Mouse (Mus musculus): Measurements from ENCODE around the gene Hyal4.

The Hyal4 gene

GRCm38 (mm10) chr6:24748029-24748428 lies at the start of gene Hyal4:
TSS of gene Hyal4 (plus strand) at chr6:24748329.
- no peak for DNase-seq (ENCODE audit: low spot score in 2 of 2)

DNA sequence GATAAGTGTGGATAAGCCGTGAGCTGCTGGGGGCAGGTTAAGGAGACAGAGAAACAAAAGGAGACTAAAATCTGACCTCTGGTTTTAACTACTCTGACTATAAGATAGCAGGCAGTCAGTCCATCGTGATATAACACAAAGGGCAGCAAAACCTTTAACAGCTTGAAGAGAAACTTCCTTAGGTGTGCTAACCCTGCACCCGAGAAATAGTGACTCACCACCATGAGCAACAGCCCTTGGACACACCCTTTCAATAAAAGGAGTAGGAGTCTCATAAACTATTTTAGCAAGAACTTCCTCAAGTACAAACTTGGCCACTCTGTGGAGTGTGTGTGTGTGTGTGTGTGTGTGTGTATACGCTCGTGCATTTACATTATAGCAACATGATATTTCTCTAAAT lies 41.0 kb upstream of the Hyal4 start:
- DNase-seq (ENCODE audit: low spot score in 2 of 2), result no peak

- DNase-seq (ENCODE audit: low spot score in 2 of 2), result no peak
These were observed 40.6 kb upstream of the Hyal4 start for GRCm38 (mm10) chr6:24707499-24707898.

GRCm38 (mm10) chr6:24721317-24722099 lies 26.6 kb upstream of the Hyal4 start:
- DNase-seq (ENCODE audit: low spot score in 2 of 2), result no peak

DNA sequence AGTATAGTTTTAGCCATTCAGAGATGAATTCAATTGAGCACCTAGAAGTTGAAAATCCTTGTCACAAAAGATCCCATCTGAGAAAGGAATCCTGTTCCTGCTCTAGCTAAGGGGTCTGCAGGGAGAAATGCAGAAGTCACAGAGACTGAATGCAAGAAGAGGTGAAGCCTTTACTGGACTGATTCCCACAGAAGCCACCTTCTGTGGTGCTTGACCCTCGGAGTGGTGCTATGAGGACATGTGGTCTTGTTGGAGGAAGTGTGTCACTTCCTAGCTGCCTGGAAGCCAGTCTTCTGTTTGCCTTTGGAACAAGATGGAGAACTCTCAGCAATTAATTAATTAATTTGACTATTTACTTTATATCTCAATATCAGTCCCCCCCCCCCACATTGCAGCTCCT lies 20.0 kb upstream of the Hyal4 start:
- DNase-seq (ENCODE audit: low spot score in 2 of 2), result no peak

GRCm38 (mm10) chr6:24732945-24733344 lies 15.2 kb upstream of the Hyal4 start, which contains the start of gene Hyal6:
TSS of gene Hyal6 (plus strand) at chr6:24733245.
- no peak for DNase-seq (ENCODE audit: low spot score in 2 of 2)

DNA sequence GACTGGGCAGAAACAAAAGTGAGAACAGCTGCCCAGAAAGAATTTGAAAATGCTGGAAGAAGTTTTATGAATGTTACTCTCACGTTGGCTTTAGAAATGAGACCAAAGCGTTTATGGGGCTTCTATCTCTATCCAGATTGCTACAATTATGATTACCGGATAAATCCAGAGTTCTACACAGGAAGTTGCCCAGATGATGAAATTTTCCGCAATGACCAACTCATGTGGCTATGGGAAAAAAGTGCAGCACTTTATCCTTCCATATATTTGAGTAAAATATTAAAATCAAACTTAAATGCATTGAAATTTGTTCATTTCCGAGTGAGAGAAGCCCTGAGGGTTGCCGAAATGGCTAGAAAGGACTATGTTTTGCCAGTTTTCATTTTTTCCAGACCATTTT lies 13.6 kb upstream of the Hyal4 start:
- DNase-seq (ENCODE audit: low spot score in 2 of 2), result no peak

- DNase-seq (ENCODE audit: low spot score in 2 of 2), result no peak
These were observed 11.2 kb downstream of the Hyal4 start for GRCm38 (mm10) chr6:24759281-24759680.

GRCm38 (mm10) chr6:24766261-24766660 lies 18.1 kb downstream of the Hyal4 start:
- DNase-seq (ENCODE audit: low spot score in 2 of 2), result no peak

- no peak for DNase-seq (ENCODE audit: low spot score in 2 of 2)
These were observed 31.1 kb downstream of the Hyal4 start for GRCm38 (mm10) chr6:24779182-24779581.

GRCm38 (mm10) chr6:24790888-24791287 lies 42.8 kb downstream of the Hyal4 start, which contains the start of gene Spam1:
TSS of gene Spam1 (plus strand) at chr6:24791188.
- DNase-seq (ENCODE audit: low spot score in 2 of 2), result no peak
